Mouse (Mus musculus) telencephalon, adult 2 months (tissue): Measurements from ENCODE around the gene Gm9945.

Source experiments
- DNase-seq: peaks from one replicate; pipeline ENCODE4 v3.0.0-alpha.2; 2011; ENCODE audit warnings: low read depth, low spot score

The Gm9945 gene

DNA sequence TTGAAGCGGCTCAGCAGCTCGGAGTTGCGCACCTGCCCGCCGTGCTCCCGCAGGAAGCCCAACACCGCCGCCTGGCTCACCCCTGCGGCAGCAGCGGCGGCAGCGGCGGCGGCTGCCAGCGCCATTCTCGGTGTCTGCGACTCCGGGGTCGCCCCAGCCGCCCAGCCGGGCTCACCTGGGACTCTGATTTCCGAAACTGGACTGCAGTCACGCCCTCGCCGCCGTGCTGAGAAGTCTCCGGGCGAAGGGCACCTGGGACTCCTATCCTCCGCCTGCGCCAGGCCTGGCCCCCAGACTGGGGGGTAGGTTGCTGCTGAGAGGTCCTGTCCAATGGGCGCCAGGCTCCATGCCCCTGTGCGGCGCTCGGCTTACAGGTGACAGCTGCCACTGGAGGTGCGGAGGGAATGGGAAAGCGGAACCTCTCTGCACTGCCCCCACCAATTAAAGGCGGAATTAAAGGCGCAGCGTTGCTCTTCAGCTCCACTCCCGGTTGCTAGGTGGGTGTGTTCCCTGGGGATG lies at the start of gene Gm9945, which contains the start of gene Sowaha:
Gm9945 (plus strand) TSS at position 384 of the 519 bp plus-strand sequence.
Sowaha (minus strand) TSS at position 492 of the 519 bp plus-strand sequence.
- DNase-seq = peak; percentile 79

DNA sequence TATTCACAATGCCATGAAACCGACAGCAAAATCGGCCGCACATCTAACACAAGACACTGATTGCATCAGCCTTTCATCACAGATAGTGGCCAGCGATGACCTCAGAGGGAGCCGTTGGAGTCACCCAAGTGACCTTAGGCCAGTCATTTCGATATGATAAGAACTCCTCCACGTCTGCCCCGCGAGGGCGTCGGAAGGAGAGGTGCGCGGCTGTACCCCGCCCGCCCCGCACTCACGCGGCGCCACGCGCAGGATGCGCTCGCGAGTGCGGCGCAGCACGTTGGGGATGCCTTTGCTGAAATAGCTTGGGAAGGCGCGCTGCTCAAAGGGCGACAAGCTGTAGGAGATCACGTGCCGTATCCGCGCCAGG lies 49.7 kb upstream of the Gm9945 start:
- peak; percentile 10 for DNase-seq

DNA sequence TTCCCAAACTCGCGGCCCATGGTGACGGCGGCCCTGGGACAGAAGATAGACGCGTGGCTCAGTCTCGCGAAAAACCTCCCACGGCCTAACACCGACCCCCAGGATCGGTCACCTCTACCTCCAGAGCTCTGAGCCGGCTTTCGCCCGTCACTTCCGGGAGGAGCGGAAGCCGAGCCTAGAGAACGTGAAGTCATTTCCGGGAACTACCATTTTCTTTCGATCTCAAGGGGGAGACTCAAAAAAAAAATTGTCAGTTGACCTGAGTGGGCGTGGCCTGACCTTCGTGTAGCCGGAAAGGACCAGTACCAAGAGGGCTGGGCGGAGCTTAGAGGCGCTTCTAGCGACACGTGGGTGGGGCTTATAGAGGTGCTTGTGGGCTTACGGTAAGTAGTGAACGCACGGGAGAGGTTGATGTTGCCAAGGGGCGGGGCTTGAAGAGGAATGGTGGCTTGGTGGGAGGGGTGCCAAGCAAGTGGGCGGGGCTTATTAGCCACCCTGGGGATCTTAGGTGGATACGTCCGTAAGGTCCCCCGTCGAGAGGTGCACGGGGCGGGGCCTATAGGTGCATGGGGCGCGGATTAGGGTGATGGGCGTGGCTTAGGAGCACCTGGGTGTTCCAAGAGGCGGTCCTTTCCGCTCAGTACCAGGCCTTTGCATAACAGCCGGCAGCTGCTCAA lies 49.2 kb upstream of the Gm9945 start, which contains the start of the genes Uqcrq and Gdf9:
Uqcrq (minus strand) TSS at position 162 of the 677 bp plus-strand sequence.
Gdf9 (plus strand) TSS at position 354 of the 677 bp plus-strand sequence.
- peak; percentile 100 for DNase-seq

DNA sequence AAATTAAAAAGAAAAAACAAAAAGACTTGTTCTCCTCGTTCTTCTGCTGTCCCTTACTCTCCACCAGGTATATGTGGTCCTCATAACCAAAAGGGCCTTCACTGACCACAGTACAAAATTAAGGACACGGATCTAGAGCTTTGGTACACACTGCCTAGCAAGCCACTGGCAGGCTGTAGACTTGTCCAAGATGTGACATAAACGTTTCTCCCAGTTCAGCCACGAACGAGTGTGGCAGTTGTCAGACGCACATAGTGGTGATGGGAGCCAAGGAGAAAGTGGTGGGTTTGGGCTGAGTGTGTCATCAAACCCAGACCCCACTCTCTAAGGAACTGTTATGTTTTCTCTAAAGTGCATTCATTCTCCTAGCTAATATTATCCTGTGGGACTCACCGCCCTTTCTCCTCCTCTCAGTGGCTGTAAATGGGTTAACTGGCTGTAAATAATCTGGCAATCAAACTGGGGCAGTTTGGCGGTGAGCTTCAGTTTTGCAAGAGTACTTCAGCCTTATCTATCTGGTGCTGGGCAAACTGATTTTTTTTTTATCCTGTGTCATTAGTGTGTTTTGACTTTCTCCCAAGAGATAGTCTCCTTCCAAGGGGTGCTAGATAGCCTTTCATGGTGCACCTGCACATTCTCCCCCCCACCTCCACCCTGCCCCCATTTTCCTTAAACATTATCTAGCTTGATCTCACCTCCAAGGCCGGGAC lies 48.5 kb upstream of the Gm9945 start:
- no peak for DNase-seq

DNA sequence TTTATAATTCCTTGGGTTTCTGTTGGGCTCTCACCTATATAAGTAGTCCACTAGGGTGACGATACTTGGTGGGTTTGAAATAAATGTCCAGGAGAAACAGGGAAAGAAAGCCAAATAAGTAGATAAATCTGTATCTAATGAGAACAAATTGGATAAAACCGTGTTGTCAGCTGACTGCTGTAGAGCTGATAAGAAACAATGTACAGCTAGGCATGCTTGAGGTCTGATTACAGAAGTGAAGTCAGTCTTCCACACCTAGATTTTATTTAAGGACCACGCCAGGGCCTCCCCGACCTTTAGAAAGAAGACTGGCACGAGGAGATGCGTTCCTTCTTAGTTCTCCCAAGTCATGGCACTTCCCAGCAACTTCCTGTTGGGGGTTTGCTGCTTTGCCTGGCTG lies 46.9 kb upstream of the Gm9945 start:
- no peak for DNase-seq

DNA sequence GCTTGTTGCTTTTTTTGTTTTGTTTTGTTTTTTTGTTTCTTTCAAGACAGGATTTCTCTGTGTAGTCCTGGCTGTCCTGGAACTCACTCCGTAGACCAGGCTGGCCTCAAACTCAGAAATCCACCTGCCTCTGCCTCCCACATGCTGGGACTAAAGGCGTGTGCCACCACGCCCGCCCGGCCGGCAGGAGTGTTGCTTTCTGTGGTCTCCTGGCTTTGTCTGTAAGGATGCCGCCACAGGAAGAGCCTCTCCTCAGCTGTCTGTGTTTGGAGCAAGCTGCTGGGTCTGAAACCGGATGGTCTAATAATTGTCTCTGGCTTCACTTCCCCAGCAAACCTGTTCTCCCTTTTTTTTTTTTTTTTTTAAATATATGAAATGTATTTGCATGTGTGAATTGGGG lies 44.5 kb upstream of the Gm9945 start:
- no peak for DNase-seq

DNA sequence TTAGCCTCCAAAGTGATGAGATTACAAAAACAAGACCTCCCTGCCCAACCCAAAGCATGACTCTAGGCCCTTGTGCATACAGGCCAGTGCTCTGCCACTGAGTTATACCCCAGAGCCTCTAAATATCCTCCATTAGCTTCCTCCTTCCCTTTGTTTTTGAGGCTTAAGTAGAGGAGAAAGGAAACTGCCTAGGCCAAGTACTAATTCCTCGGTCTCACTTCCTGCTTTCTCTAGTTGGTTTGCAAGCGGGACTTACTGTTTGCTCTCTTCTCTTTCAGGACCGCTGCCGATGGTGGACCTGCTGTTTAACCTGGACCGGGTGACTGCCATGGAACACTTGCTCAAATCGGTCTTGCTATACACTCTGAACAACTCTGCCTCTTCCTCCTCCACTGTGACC lies 43.6 kb upstream of the Gm9945 start:
- DNase-seq = no peak

DNA sequence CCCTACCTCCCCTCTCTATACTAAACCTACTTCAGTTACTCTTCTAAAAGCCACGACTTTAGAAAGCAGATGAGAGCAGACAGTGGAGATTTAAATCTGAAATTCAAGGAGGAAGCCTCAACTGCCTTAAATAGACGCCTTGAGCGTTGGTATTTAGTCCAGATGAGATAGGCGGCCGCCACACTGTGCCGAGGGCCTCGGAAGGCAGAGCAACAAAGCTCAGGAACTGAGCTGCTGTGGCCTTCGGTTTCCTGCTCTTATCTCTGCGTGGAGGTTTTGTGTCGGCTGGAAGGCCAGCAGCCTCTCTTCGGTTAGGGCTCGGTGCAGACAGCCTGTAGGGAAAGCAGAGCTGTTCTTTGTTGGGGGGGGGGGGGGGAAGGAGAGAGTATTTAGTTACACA lies 38.0 kb upstream of the Gm9945 start:
- DNase-seq = no peak

DNA sequence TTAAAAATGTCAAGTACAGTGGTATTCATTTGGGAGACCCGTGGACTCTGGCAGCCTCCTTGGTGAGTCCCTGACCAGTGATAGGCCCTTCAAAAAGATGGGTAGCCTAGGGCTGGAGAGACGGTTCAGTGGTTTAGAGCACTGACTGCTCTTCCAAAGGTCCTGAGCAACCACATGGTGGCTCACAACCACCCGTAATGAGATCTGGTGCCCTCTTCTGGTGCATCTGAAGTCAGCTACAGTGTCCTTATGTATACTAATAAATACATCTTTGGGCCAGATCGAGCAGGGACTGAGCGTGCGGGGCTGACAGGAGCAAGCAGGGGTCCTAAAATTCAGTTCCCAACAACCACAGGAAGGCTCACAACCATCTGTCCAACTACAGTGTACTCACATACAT lies 36.1 kb upstream of the Gm9945 start:
- no peak for DNase-seq

DNA sequence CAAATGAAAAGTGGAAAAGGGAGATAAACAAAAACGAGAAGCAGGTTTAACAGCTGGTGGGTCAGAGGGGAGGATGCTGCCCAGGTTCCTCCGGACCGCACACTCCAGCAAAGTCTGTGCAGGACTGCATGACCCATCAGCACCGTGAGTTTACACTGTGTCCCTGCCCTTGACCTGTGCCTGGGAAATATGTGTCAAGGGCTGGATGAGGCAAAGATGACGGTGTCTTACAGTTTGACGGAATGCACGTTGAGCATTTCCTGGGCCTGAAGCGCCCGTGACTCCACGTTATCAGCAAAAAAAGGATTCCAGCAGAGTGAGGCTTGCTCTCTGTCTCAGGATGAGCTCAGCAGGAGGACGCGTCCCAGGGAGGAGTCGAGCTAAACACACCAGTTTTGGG lies 34.4 kb upstream of the Gm9945 start:
- DNase-seq = no peak

DNA sequence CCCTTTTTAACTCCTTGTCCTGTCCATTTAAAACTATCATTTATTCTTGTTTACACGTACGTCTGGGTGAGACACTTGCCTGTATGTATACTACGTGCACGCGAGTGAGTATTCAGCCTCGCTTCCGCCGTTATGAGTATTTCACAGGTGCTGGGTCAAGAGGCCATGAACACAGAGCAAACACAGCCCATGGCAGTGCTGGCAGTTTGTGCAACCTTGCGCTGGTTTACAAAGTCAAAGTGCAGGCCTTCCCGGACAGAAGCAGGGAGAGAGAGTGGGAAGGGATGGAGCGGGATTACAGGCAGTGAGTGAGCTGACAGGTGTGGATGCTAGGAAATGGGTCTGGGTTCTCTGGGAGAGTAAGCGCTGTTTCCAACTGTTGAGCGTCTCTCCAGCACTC lies 33.8 kb upstream of the Gm9945 start:
- no peak for DNase-seq

DNA sequence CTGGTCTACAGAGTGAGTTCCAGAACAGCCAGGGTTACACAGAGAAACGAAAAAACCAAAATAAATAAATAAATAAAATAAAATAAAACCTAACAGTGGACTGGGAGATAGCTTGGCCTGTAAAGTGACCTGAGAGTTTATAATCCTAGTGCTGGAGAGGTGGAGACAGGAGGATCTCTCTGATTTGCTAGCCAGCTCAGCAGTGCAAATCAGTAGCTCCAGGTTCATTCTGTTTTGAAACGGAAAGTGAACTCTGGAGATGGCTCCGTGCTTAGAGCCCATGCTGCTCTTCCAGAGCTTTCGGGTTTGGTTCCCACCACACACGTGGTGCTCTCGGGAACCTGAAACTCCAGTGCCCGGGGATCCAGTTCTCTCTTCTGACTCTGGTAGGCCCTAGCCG lies 32.0 kb upstream of the Gm9945 start:
- no peak for DNase-seq

DNA sequence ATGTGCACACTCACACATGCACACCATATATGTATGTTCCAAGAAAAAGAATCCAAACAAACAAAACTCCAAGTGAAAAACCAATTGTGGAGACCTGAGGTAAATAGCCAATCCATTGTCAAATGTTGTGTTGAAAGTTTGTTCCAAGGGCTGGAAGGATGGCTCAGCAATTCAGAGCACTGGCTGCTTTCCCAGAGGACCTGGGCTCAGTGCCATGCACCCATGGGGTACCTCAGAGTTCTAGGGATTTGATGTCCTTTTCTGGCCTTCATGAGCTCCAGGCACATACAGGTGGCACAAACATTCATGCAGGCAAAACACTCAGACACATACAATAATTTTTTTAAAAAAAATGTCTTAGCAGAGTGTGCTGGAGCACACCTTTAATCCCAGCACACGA lies 31.4 kb upstream of the Gm9945 start:
- no peak for DNase-seq

DNA sequence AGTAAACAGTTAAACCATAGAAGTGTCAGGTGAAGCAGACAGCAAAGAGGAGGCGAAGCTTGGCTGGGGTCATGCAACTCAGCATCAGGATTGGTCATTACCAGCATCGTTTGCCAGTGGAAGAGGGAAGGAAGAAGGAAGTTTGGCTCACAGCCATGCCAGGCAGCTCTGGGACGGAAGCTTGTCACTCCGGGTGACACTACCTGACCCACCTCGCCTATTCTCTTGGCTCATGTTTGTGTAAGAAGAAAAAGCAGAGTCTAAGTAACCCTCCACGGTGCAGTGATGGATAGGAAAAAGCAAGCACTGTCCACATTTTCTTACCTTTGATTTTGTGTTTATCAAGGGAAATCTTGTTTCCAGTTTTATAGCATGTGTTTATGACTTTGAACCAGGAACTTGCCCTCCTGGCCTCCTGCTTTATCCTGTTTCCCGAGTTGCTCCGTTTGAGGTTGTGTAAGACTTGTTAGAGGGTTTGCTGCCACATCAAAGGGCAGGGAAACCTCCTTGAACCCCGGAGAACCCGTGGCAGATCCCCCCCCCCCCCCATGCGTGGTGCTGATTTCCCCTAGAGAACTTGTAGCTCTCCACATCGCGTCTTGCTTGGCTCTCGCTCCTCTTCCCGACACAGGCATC lies 29.8 kb upstream of the Gm9945 start:
- no peak for DNase-seq

DNA sequence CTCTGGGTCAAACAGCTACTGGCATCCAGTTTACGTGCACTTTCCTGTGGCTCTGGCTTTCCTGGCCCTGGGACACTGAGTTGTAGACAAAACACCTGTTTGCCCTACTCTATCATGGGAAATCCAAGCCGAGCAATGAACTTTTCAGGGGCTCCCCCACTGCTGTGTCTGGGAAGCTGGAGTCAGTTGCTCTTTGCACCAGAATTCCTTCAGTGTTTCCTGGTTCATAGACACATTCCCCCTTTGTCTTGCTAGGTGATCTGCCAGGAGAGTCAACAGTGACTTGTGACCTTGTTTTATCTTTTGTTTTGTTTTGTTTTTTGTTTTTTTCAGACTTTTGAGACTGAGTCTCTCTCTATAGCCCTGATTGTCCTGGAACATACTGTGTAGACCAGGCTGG lies 28.6 kb upstream of the Gm9945 start:
- no peak for DNase-seq

DNA sequence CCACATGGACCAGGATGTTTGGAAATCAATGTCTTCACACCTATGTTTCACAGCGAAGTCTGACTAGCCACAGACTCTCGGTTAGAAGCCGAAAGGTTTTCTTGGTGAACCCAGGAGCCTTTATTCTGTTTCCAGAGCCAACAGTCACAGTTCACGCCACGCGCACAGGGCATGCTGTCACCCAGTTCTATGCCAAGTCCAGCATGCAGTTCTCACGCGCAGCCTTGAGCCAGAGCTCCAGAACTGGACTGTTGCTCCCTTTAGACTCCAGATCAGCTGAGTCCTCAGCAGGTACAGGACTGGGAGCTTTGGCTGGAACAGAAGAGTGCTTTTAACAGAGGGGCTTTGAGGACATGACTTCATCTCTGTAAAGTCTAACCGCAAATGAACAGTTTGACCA lies 27.6 kb upstream of the Gm9945 start:
- DNase-seq = no peak

DNA sequence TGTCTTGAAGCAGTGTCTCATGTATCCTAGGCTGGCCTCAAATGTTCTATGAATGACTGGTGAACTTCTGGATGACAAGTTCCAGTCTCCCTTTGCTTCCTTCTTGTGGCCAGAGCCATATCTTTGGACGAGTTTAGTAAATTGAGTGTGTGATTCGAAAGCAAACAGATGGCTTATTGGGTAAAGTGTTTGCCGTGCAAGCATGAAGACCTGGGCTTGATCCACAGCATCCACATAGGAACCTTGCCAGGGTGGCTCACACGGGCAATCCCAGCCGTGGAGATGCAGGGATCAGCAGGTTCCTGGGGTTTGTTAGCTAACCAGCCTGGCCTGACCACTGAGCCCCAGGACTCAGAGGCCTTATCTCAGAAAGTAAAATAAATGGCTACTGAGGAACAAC lies 26.9 kb upstream of the Gm9945 start:
- no peak for DNase-seq

DNA sequence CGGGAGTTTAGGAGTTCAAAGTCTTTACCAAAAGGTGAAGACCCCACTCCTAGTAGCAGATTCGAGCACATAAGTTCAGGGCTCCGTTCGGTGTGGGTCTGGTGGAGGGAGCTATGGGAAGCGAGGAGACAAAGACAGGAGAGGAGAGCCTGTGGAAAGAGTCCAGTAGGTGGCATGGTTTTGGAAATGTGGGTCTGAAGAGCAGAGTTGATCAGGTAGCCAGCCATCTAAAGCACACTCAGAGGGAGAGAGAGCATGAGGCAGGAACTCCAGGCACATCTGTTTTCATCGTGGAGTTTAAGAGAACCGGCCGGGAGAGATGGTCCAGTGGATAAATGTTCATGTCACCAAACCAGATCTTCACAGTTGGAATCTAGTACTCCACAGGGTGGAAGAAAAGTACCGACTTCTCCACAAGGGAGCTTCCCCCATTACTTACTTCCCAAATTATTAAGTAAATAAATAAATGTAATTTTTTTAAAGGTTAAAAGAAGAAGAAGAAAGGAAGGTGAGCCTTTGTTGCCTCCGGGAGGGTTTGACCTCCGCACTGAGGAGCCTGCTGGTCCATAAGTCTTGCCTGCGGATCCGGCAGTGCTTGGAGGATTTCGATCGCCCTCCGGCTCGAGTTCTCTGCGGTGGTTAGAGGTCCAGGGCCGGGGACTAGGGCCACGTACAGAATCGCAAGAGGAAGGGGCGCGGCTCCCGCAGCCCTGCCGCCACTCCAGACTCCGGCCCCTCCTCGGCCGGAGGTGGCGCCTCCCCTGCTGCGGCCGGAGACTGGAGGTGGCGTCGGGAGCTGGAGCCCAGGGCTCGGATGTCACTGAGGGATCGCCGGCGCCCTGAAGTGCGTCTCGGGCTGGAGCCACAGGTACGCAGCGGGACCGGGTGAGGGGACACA lies 23.2 kb upstream of the Gm9945 start, which contains the start of the genes Gm10447 and Shroom1:
Gm10447 (minus strand) TSS at position 637 of the 898 bp plus-strand sequence.
Shroom1 (plus strand) TSS at position 732 of the 898 bp plus-strand sequence.
- no peak for DNase-seq

DNA sequence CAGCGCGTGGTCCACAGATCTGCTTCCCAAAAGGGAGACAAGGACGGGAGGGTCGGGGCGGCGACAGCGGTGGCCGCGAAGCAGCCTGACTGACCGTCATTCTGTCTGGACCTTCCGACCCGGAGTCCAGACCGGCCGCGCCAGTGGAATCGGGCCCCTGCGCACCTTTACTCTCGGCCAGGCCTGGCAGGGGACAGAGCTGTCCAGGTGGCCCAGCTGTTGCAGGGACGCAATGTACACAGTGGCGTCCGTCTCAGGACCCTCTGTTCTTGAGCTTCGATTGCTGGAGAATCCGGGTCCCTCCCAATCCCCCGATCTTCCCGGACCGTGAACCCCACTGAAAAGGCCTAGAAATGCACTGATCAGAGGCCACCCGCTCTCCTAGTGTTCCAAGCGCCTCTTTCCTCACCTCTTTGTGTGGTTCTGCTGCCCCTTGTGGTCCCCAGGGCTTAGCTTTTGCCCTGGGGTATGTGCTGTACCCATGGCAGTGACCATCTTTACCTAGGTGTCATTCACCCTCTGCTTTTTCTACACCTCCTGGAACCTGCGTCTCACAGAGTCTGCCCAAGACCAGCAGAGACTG lies 22.5 kb upstream of the Gm9945 start:
- DNase-seq = no peak

DNA sequence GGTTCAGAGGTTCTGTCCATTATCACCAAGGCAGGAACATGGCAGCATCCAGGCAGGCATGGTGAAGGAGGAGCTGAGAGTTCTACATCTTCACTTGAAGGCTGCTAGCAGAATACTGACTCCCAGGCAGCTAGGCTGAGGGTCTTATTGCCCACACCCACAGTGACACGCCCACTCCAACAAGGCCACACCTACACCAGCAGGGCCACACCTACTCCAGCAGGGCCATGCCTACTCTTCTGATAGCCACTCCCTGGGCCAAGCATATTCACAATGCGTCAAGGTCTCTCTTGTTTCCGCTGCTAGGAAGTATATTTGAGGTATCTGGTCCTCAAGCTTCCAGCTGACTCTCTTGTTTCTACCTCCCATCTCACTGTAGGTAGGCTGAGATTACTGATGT lies 21.0 kb upstream of the Gm9945 start:
- DNase-seq = no peak

DNA sequence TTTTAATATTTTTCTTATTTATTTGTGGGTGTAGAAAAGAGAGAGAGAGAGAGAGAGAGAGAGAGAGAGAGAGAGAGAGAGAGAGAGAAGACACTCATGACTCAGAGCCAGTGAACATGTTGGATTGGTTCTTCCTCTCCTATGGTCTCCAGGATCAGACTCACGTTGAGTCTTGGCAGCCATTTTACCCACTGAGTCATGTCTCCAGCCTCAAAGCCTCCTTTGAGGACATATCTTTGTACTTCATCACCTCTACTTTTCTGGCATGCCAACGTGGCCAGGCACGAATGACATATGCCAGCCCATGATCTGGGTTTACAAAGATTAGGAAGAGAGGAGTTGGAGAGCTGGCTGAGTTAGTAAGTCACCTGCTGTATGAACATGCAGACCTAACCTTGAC lies 19.8 kb upstream of the Gm9945 start:
- no peak for DNase-seq
